Mouse (Mus musculus) lung, adult 2 months (tissue): Measurements from ENCODE around the gene Cyp2b19. TPM values are rescaled to one million over a fixed set of nuclear protein-coding genes. Genes with fewer than 3 reads are reported as not detected.

Source experiments
- DNase-seq: peaks from one replicate; pipeline ENCODE4 v3.0.0; 2022
- H3K4me1 ChIP-seq: fragments of 200-500 bp; 2 replicates; pipeline ENCODE4 v1.6.1; 2011; ENCODE audit warnings: low read length; ENCODE audit not compliant: control insufficient read depth, insufficient read depth
- H3K4me3 ChIP-seq: fragments of 200-500 bp; replicated peaks from 2 replicates; pipeline ENCODE3; 2011; ENCODE audit warnings: low read depth, mild to moderate bottlenecking, control low read depth, low read length; ENCODE audit errors: extremely low read depth
- CTCF ChIP-seq: fragments of 200-500 bp; IDR thresholded peaks from 2 replicates; pipeline ENCODE4 v1.5.1; 2011; ENCODE audit warnings: mild to moderate bottlenecking, low read length, control low read depth; ENCODE audit not compliant: insufficient read depth
- POLR2A ChIP-seq: fragments of 200-500 bp; IDR thresholded peaks from 2 replicates; pipeline ENCODE4 v1.6.1; 2011; ENCODE audit warnings: low read depth, mild to moderate bottlenecking, control low read depth, low read length, borderline replicate concordance; ENCODE audit errors: extremely low read depth
- WGBS: fragments of 180-500 bp; shearing (Covaris S2); methylation state at CpG from one replicate; pipeline ENCODE4 v1.1.7; 2018; 5-methylcytosine and 5-hydroxymethylcytosine counted together
- polyA plus RNA-seq: library from polyadenylated mRNA; depleted of rRNA; stranded (reverse); fragments of >200 nt; gene quantifications from 2 replicates; pipeline ENCODE4 v1.2.3, GENCODE M21; 2012; rRNA removed

Gene Cyp2b19
- polyA plus RNA-seq = 0.24 TPM in 1 of 2 replicates, not detected in the other

- TF ChIP-seq CTCF = no peak
- Histone ChIP-seq H3K4me3 (no peak within 1 kb of the TSS), H3K4me1 (no peaks in the 10 kb centered on the region)
- no peak for DNase-seq
- WGBS = 78% methylated on average over 2 of the region's 2 CpGs
These were observed at the start of gene Cyp2b19 for GRCm38 (mm10) chr7:26756842-26757241. TSS of gene Cyp2b19 (plus strand) at chr7:26757142.

GRCm38 (mm10) chr7:26711061-26711460, 45.9 kb upstream of the Cyp2b19 start:
- no peaks in the 10 kb centered on the region for H3K4me1 ChIP-seq
- no peak overlapping the region for H3K4me3 ChIP-seq
- no peak for DNase-seq
- TF ChIP-seq POLR2A (no peak), CTCF (no peak)
- WGBS = 86% methylated on average over 11 of the region's 11 CpGs

- no peak for DNase-seq
- TF ChIP-seq CTCF (no peak), POLR2A (no peak)
- Histone ChIP-seq H3K4me3 (no peak overlapping the region), H3K4me1 (no peaks in the 10 kb centered on the region)
These were observed 18.0 kb upstream of the Cyp2b19 start for GRCm38 (mm10) chr7:26738940-26739339.

DNA sequence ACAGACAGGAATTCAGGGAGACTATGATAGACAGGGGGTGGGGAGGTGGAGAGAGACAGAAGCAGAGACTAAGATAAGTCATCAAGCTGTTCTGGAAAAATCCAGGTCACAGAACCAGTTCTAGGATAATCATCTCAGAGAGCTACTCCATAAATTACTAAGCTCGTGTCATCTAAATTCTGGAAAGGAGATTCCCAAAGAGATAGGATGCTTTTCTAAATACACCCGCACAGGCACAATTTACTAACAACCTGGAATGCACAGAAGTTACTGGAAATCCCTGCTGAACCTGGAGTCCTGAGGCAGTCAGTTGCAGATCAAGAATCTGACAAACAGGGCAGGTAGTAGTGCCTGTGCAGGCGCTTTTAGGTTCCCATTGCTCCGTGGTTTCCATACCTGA, 13.0 kb upstream of the Cyp2b19 start:
- Histone ChIP-seq H3K4me1 (no peaks in the 10 kb centered on the region), H3K4me3 (no peak overlapping the region)
- DNase-seq = no peak
- no peak for TF ChIP-seq CTCF
- TF ChIP-seq POLR2A = no peak
- WGBS = 73% methylated on average over 4 of the region's 4 CpGs

GRCm38 (mm10) chr7:26745486-26745885, 11.5 kb upstream of the Cyp2b19 start:
- TF ChIP-seq CTCF (no peak), POLR2A (no peak)
- WGBS = 27% methylated on average over 1 of the region's 1 CpGs
- DNase-seq = no peak
- no peak overlapping the region for H3K4me3 ChIP-seq
- no peaks in the 10 kb centered on the region for H3K4me1 ChIP-seq

GRCm38 (mm10) chr7:26767084-26767483, 10.1 kb downstream of the Cyp2b19 start:
- no peak overlapping the region for H3K4me3 ChIP-seq
- DNase-seq = peak; percentile 49
- 50% methylated on average over 1 of the region's 1 CpGs for WGBS

DNA sequence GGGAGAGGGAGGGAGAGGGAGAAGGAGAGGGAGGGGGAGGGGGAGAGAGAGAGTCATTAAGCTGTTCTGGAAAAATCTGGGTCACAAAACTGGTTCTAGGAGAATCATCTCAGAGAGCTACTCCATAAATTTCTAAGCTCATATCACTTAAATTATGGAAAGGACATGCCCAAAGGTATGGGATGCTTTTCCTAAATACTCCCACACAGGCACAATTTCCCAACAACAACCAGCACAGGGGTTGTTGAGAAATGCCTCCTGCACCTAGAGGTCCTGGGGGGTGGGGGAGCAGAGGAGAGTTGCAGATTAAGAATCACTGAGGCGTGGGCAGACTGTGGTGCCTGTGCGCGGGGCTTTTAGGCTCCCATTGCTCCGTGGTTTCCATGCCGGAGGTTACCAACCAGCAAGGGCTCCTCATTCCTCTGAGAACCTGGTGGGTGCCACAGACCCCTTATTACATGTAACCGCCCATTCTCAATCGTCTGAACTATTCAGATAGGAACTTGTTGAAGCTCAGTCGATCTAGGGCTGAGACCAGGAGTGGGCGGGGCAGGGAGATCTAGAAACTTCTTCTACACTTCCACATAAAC, 13.0 kb downstream of the Cyp2b19 start:
- TF ChIP-seq CTCF = no peak
- TF ChIP-seq POLR2A = no peak
- Histone ChIP-seq H3K4me3 (no peak overlapping the region), H3K4me1 (no peaks in the 10 kb centered on the region; the same call in 1 of the 2 replicates)
- 78% methylated on average over 9 of the region's 9 CpGs for WGBS
- no peak for DNase-seq

More at GRCm38 (mm10) chr7:26767084-26767483, 10.1 kb downstream of the Cyp2b19 start:
- TF ChIP-seq POLR2A (no peak), CTCF (peak; percentile 56)
- H3K4me1 ChIP-seq = no peaks in the 10 kb centered on the region

GRCm38 (mm10) chr7:26772866-26773586, 16.1 kb downstream of the Cyp2b19 start:
- WGBS = 51% methylated on average over 3 of the region's 3 CpGs
- no peak for DNase-seq

DNA sequence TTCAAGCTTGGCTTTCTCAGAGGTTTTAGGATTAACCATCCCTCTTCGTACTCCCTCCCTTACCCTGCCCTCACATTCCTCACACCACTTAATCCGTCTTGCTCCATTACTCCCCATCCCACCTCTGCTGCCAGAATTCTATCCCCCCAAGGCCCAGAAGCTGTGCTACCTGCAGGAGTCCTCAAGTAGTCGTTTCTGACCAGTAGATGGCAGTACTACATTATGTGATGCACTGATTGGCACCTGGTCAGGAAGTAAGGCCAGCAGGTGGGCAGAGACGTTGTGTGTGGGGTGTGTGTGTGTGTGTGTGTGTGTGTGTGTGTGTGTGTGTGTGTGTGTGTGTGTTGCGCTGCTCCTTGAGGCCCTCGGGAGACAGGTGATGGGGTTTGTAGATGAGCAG, 18.9 kb downstream of the Cyp2b19 start:
- Histone ChIP-seq H3K4me3 (no peak overlapping the region), H3K4me1 (no peaks in the 10 kb centered on the region; the same call in 1 of the 2 replicates)
- 17% methylated on average over 6 of the region's 6 CpGs for WGBS
- DNase-seq = no peak
- TF ChIP-seq POLR2A = no peak
- 0 out of 2 replicates have a peak, but pooled peaks have one; percentile 37 for TF ChIP-seq CTCF

More at GRCm38 (mm10) chr7:26772866-26773586, 16.1 kb downstream of the Cyp2b19 start:
- no peak overlapping the region for H3K4me3 ChIP-seq
- no peak for TF ChIP-seq CTCF
- no peaks in the 10 kb centered on the region; the same call in 1 of the 2 replicates for H3K4me1 ChIP-seq

DNA sequence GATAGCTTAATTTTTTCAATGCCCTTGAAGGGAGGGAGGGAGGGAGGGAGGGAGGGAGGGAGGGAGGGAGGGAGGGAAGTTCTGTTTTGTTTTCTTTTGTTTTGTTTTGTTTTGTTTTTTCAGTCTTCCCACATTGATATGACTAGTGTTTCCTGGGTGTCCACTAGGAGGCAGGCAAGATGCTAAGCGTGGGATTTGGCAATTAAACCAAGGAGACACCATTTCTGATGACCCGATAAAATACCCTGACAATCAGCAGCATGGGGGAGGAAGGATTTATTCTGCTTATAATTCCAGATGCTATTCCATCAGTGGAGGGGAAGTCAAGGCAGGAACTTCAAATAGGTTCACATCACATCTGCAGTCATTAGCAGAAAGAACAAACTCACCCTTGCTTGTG, 20.9 kb downstream of the Cyp2b19 start:
- Histone ChIP-seq H3K4me3 (no peak overlapping the region), H3K4me1 (no peaks in the 10 kb centered on the region; the same call in 1 of the 2 replicates)
- WGBS = 31% methylated on average over 2 of the region's 2 CpGs
- DNase-seq = no peak
- TF ChIP-seq CTCF = no peak
- no peak for TF ChIP-seq POLR2A
